Mouse (Mus musculus) frontal cortex, adult (tissue): ENCODE results near the gene Arhgap6.
A peak's percentile ranks its signal among the peaks of the same experiment; 100 is the strongest.

ENCODE experiments used
- ATAC-seq: cut with Nextera tagmentation; 2 replicates; pipeline ENCODE4 v1.9.2; 2017; ENCODE audit warnings: mild to moderate bottlenecking, moderate library complexity, mixed read lengths; ENCODE audit not compliant: low TSS enrichment

Gene Arhgap6

DNA sequence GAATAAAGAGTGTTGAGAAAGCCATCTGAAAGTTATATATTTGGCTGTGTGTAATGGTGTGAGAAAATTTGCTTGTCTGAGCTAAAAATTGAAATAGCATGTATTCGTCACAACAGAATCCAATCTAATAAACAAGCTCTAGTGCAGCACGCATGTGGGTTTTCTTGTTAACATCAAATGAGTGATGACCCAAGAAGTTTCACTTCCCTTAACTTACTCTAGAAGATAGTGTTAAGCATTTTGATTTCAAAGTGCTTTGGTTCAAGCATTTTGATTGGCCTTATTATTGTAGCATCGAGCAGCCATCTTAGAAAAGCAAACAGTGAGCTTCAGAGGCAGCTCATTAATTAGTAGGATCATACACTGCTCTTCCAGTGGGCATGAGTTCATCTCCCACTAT, 315.1 kb downstream of the Arhgap6 start:
- no peak for ATAC-seq

DNA sequence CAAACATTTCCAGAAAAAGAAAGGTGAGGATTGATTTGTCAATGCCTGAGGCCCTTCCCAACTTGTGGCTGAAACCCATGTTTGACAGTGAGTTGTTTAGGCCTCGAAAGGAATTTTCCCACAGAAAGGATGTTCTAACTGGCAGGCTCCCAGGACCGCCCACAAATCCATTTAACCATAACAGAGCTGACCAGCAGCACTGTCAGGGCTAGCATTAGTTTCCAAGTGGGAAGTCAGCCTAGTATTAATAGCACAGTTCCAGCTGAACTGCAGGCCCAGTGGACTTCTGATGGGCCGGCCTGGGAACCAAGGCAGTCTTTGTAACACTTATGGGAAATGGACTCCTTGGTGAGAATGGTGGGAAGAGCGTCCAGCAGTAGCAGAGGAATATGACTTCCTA, 317.8 kb downstream of the Arhgap6 start:
- ATAC-seq: no peak

- ATAC-seq: no peak
Measured at GRCm38 (mm10) chrX:169123115-169123772, 328.3 kb downstream of the Arhgap6 start.

- no peak for ATAC-seq
Measured at GRCm38 (mm10) chrX:169123773-169124151, 328.9 kb downstream of the Arhgap6 start.

- ATAC-seq: no peak
Measured at GRCm38 (mm10) chrX:169139758-169140157, 344.9 kb downstream of the Arhgap6 start.

DNA sequence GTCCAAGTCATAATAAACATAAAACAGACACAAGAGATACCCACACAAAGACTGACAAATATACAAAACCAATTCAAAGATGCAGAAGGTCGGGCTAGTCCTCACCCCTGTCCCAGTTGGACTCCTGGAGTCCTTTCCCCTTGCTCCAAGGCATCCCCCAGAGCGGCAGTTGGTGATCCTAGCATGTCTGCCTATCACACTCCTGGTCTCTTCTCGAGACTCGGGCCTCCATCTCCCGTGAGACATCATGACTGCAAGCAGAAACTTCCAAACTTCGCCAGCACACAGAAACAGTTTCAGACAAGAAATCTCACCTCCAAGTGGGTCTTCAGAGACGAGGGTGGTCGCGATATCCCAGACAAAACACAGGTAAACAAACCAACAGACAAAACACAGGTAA, 345.6 kb downstream of the Arhgap6 start:
- no peak for ATAC-seq

- ATAC-seq: no peak
Measured at GRCm38 (mm10) chrX:169153805-169154204, 358.9 kb downstream of the Arhgap6 start.

DNA sequence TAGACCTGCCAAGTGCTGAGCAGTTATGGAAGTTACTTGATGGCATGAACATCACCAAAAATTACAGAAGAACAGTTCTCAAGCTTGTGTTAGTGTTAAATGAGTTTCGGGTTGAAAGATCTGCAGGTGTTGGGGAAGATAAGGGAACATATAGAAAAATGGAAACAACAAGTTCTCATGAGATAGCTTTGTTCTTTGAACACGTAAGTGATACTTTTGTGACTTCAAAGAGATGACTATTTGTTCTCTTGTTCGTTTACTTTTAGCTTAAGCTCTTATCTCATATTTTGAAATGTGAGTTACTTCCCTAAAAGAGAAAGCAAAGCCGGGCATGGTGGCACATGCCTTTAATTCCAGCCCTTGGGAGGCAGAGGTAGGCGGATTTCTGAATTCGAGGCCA, 363.5 kb downstream of the Arhgap6 start:
- ATAC-seq: no peak

DNA sequence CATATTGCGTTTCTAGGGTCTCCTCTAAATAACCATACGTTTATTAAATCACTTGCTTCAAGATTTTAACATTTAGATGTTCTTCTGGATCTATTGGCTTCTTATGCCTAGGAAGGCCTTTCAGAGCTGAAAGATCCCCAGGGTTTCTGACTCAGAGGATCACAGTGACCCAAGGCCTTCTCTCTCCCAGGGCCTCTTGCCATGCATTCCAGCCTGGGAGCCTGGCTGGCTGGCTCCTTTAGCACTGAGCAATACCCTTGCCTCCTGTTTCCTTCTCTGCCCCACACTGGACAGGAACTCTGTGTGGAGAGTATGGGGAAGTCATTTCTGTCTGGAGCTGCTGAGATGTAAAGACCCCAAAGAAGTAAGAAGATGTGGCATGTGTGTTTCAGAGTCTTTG, 376.1 kb downstream of the Arhgap6 start:
- no peak for ATAC-seq

GRCm38 (mm10) chrX:169173796-169174195, 378.9 kb downstream of the Arhgap6 start:
- no peak for ATAC-seq

GRCm38 (mm10) chrX:169178634-169179033, 383.7 kb downstream of the Arhgap6 start:
- ATAC-seq: no peak

GRCm38 (mm10) chrX:169187100-169187499, 392.2 kb downstream of the Arhgap6 start, which contains the start of gene Amelx:
Gene Amelx, minus strand, starts transcription at chrX:169187200.
- no peak for ATAC-seq

GRCm38 (mm10) chrX:169210019-169210418, 415.1 kb downstream of the Arhgap6 start:
- no peak for ATAC-seq

DNA sequence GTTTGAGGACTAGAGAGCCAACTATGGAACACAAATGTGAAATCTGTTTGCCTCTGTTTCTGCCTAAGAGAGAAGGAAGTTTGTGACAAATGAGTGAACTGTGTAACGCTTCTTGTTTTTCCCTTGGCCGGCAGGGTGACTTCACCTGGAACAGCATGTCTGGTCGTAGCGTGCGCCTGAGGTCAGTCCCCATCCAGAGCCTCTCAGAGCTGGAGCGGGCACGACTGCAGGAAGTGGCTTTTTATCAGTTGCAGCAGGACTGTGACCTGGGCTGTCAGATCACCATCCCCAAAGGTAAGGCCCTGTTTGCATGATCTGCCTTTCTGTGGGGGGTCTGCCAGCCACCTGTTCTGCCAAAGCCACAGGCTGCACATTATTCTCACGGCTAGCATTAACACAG, 425.2 kb downstream of the Arhgap6 start:
- ATAC-seq: no peak

DNA sequence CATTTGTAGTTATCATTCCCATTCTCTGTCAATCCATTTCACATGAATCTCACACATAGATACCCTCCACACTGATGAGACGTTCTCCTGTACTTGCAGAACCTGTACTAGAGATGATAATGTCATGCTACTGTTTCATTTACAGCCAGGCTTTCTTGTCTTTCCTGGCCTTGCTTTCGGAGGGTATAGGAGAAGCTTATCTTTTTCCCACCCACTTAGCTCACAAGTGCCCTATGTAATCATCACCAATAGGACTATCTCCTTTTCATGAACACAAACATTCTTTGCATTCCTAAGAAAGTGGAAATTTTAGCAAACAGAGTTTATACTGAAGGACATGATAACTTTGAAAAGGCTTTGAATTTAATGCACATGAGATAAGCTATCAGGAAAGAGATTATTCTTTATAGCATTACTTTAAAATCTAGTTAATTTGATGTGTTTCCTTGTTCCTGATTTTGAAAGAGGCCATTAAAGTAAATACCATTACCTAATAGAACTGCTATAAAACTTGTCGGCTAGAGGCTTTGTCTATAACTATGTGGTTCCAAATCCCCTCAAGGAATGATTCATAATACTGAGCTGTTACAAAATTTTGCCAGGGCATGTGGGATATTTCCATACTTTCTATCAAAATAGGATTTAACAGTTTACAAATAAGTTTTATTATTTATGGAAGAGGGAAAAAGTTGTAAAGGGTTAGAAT, 427.6 kb downstream of the Arhgap6 start:
- ATAC-seq: no peak

DNA sequence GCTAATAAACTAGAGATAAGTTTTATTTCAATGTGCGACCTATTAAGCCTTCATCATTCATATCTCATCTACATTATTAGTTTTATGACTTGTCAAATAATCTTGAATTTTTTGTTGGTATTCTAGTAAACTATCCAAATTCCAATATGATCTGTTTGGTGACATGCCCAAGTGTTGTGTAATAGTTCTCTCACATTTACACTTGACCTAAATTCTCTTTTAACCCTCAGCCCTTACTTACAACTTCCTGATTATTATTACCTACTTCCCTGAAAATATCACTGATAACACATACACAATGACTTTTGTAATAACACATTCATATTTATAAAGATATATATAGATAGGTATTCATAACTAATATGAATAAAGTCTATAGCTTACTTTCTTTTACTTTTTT, 461.0 kb downstream of the Arhgap6 start:
- ATAC-seq: no peak

DNA sequence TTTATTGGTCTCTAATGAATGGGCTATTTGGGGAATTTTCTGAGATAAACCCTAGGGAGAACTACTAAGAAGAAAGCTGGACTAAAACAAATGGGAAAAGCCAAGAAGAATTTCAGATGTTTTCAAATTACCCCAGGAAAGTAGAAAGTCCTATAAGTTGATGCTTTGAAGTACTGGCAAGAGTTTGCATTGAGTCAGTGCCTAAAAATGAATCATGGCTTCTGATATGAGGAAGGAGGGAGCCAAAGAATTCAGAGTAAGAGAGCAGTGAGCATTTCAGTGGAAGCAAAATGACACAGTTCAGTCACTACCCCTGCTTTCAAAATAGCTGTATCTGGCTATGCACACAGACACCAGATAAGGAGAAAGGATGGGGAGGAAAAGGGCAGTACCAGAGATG, 461.8 kb downstream of the Arhgap6 start:
- no peak; the same call in 1 of the 2 replicates for ATAC-seq

DNA sequence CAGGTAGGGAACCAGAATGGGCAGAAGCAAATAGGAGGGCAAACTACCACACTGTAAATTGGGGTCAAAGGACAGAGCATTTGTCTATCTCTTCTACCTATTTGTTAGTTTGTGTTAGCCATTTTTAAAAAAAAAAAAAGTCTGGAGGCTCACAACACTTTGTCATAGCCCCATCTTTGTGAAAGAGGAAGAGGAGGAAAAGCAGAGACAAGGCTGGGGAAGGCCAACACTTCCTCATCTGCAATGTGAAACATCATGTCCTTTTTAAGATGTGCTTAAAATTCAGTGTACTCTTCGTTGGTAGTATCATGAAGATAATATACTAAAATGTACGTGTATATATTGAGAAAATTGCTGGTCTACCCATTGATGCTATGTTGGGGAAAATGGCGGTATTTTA, 466.1 kb downstream of the Arhgap6 start:
- no peak for ATAC-seq

DNA sequence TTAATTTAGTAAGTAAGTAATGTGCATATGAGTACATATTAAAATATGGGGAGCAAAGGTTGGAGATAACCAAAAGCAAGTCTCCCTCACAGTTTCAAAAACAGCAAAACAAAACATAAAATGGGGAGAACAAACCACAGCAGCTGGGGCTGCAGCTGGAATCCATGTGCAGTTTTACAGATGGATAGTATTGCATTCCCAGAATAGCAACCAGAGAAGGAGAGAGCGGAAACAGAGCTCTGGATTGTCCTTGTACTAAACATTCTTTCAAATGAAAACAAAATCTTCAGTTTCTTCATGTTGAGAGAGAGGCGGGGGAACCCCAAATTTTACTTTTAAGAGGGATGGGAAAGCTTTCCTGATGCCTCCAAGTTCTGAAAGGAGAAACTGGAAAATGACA, 467.3 kb downstream of the Arhgap6 start:
- ATAC-seq: no peak

GRCm38 (mm10) chrX:169263433-169264172, 468.7 kb downstream of the Arhgap6 start:
- ATAC-seq: no peak

- peak; percentile 85 for ATAC-seq
Measured at GRCm38 (mm10) chrX:169299579-169299978, 504.7 kb downstream of the Arhgap6 start.

- no peak for ATAC-seq
Measured at GRCm38 (mm10) chrX:169302271-169303045, 507.6 kb downstream of the Arhgap6 start.
